Mouse (Mus musculus): ENCODE results near the gene Mup8.
"Not testable (repeated sequence)": the region's sequence is repeated elsewhere in the genome, so short reads cannot be mapped to it uniquely, and the experiment has no call there.

DNA sequence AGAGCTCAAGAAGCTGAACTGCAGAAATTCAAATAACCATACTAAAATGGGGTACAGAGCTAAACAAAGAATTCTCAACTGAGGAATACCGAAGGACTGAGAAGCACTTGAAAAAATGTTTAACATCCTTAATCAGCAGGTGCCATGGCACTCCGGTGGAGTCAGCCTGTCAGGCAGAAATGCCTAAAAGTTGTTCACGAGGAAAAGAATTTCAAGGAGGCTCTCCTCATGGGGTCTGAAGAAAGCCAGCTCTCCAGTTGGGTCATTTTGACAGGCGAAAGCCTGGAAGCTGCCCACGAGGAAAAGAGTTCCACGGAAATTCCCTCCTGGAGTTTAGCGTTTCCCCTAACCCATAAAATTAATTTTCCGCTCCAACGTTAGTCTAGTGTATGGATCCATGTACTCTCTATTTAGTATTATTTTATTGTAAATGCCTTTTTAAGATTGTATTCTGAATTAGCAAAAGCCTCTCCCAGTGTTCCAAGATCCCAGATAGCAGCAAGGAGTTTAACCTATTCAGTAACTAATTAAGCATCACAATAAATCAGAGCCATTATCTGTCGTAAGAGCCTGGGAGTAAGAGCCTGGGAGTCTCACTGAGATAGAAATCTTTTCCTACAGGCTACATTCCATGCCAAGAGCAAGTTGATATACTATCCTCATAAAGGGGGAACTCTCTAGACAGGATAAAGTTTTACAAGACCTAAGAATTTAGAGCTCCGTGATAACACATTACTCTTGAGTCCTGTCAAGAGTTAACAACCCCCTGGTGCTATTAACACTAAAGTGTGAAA lies 43.8 kb upstream of the Mup8 start:
- not testable (repeated sequence) for TF ChIP-seq EP300, CTCF (IDR thresholded peaks at IDR 0.05; ENCODE audit: low read depth)
